ENCODE assay signal across 7 mouse cellular contexts in the genomic region with DNA sequence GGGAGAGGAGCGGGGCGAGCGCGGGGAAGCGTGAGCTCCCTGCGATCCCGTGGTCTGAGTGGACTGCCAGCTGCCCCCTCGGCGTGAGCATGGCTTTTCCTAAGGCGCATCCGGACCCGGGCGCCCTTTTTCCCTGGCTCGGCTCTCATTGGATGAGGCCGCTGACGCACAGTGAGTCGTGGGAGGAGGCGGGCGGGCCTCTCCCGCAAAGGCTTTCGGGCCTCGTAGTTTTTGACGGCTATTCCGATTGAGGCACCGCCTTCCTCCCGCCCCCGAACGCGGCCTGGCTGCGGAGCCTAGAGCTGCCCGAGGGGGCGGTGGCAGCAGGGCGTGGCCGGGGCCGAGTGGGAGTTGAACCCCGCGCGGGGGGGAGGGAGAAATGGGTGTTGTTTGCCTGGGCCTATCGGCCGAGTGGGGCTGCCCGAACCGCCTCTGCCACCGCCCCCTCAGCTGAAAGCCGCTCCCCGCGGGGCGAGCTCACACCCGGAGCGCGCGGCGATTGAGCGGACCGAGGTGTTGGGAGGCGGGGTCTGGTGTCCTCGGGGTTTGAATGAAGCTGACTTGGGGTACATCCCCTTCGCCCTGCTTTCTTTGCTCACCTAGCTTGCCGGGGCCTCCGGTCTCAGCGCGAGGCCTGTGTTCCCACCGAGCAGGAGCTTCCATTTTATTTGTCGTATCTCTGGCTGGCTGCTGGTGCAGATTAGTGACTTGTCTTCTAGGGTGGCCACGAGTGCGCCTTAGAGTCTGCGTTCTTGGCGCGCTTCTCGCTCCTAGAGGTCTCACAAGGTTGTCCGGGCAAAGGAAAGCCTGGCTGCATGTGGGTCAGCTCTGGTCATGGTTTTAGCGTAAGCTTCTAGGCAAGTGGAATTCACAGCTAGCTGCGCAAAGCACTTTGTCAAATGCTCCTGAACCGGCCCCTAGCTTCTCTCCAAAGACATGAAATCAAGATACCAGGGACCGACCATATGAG. TPM values are rescaled to one million over a fixed set of nuclear protein-coding genes. Genes with fewer than 3 reads are reported as not detected.
DNase-seq lines count a peak whose midpoint lies in the region; ATAC-seq and TF ChIP-seq lines count a peak whose summit lies in the region.

No protein-coding gene starts in this region.

- peak; percentile 100 for DNase-seq in adrenal gland, postnatal 10 days
- peak; percentile 99 for DNase-seq in embryonic facial prominence, embryonic 10.5 days (ENCODE audit: low spot score)
- peak; percentile 66 for DNase-seq in gonadal fat pad, adult 2 months (ENCODE audit: low read depth)
- DNase-seq in left cerebral cortex, postnatal 4 days, result peak; percentile 99

- peak overlapping the region; percentile 92 for H3K4me2 ChIP-seq in intestine, postnatal 0 days (replicated peaks; ENCODE audit: low read depth)
- peak overlapping the region; percentile 67 for H3K4me2 ChIP-seq in midbrain, embryonic 12.5 days (replicated peaks)

- ATAC-seq in intestine, postnatal 0 days, result peak; percentile 93
- ATAC-seq in midbrain, embryonic 12.5 days (ENCODE audit: low FRiP score, low read depth), result peak; percentile 89

- H3K36me3 ChIP-seq in embryonic facial prominence, embryonic 10.5 days (replicated peaks), result peaks cover 12% of the 10 kb centered on the region
- H3K36me3 ChIP-seq in intestine, postnatal 0 days (ENCODE audit: control insufficient read depth, insufficient read depth), result no peaks in the 10 kb centered on the region
- peaks cover 8% of the 10 kb centered on the region; the same call in 1 of the 2 replicates for H3K36me3 ChIP-seq in midbrain, embryonic 12.5 days
- no peaks in the 10 kb centered on the region; the same call in 1 of the 2 replicates for H3K36me3 ChIP-seq in small intestine, adult 2 months (ENCODE audit: control insufficient read depth, insufficient read depth, low read length)

- peaks cover 33% of the 10 kb centered on the region for H3K4me1 ChIP-seq in embryonic facial prominence, embryonic 10.5 days
- H3K4me1 ChIP-seq in intestine, postnatal 0 days (replicated peaks; ENCODE audit: control insufficient read depth, insufficient read depth, low read length), result no peaks in the 10 kb centered on the region
- H3K4me1 ChIP-seq in midbrain, embryonic 12.5 days, result peaks cover 21% of the 10 kb centered on the region
- H3K4me1 ChIP-seq in small intestine, adult 2 months (ENCODE audit: control insufficient read depth, insufficient read depth, insufficient read length, low read length), result peaks cover 6% of the 10 kb centered on the region; the same call in 1 of the 2 replicates

- peak overlapping the region; percentile 87 for H3K4me3 ChIP-seq in embryonic facial prominence, embryonic 10.5 days
- H3K4me3 ChIP-seq in intestine, postnatal 0 days (ENCODE audit: low read depth, low read length), result peak overlapping the region; percentile 86
- H3K4me3 ChIP-seq in midbrain, embryonic 12.5 days, result peak overlapping the region; percentile 76
- peak overlapping the region; percentile 81 for H3K4me3 ChIP-seq in small intestine, adult 2 months (ENCODE audit: low read depth, low read length)

- TF ChIP-seq POLR2A in small intestine, adult 2 months (IDR thresholded peaks at IDR 0.05; ENCODE audit: low read depth, low read length), result 0 out of 2 replicates have a peak, but pooled peaks have one; percentile 18

- intact Hi-C loops in left cerebral cortex, postnatal 4 days (cut with DNase I), result loop anchor here (10.0 kb wide), 1 partner anchor 247 kb away; no protein-coding TSS in a partner anchor

- H3K27ac ChIP-seq in embryonic facial prominence, embryonic 10.5 days (replicated peaks), result peak overlapping the region; percentile 95
- peak overlapping the region; percentile 98 for H3K27ac ChIP-seq in intestine, postnatal 0 days (ENCODE audit: low read depth, low read length)
- H3K27ac ChIP-seq in midbrain, embryonic 12.5 days (replicated peaks), result peak overlapping the region; percentile 97
- peak overlapping the region; percentile 92 for H3K27ac ChIP-seq in small intestine, adult 2 months (ENCODE audit: insufficient read depth, low read depth, low read length)

- H3K9ac ChIP-seq in intestine, postnatal 0 days (ENCODE audit: low read depth, low read length), result peak overlapping the region; percentile 81
- peak overlapping the region; percentile 70 for H3K9ac ChIP-seq in midbrain, embryonic 12.5 days (replicated peaks)

- TF ChIP-seq CTCF in intestine, postnatal 0 days (IDR thresholded peaks at IDR 0.05; ENCODE audit: low read depth), result peak; percentile 61
- 0 out of 2 replicates have a peak, but pooled peaks have one; percentile 15 for TF ChIP-seq CTCF in small intestine, adult 2 months (IDR thresholded peaks at IDR 0.05; ENCODE audit: extremely low read depth, insufficient read length, insufficient replicate concordance, low read depth, low read length)

- H3K27me3 ChIP-seq in embryonic facial prominence, embryonic 10.5 days (replicated peaks; ENCODE audit: low read depth, poor library complexity, severe bottlenecking), result no peaks in the 10 kb centered on the region
- H3K27me3 ChIP-seq in intestine, postnatal 0 days (replicated peaks; ENCODE audit: control insufficient read depth, insufficient read depth, low read length), result no peaks in the 10 kb centered on the region
- H3K27me3 ChIP-seq in midbrain, embryonic 12.5 days, result no peaks in the 10 kb centered on the region
- no peaks in the 10 kb centered on the region for H3K27me3 ChIP-seq in small intestine, adult 2 months (ENCODE audit: control insufficient read depth, insufficient read depth, low read length)

- under 1% methylated on average over 74 of the region's 74 CpGs for WGBS in embryonic facial prominence, embryonic 10.5 days
- under 1% methylated on average over 68 of the region's 74 CpGs for WGBS in intestine, postnatal 0 days
- under 1% methylated on average over 62 of the region's 74 CpGs for WGBS in midbrain, embryonic 12.5 days
- WGBS in small intestine, adult 2 months, result under 1% methylated on average over 74 of the region's 74 CpGs

- no peaks in the 10 kb centered on the region for H3K9me3 ChIP-seq in embryonic facial prominence, embryonic 10.5 days
- no peaks in the 10 kb centered on the region for H3K9me3 ChIP-seq in intestine, postnatal 0 days (ENCODE audit: control insufficient read depth)
- no peaks in the 10 kb centered on the region for H3K9me3 ChIP-seq in midbrain, embryonic 12.5 days

RNA-seq across cellular contexts. Expression of a gene that starts 0.9 kb away (rescaled TPM):
- 1 to 10 TPM; 6.5 to 9.6 TPM for total RNA-seq in adrenal gland, postnatal 10 days (2021)
- polyA plus RNA-seq in embryonic facial prominence, embryonic 10.5 days (2016; fragmentation: Nextera tagmentation; extraction: Ambion mirVana), result 11.0 and 11.9 TPM in 2 replicates
- 5.0 and 5.2 TPM in 2 replicates for polyA plus RNA-seq in gonadal fat pad, adult 2 months (2012; rRNA removed)
- 2.0 and 2.2 TPM in 2 replicates for polyA plus RNA-seq in intestine, postnatal 0 days (2015; fragmentation: Nextera tagmentation; extraction: Ambion mirVana)
- total RNA-seq in left cerebral cortex, postnatal 4 days (2021), result 10 to 100 TPM; 39.4 to 41.4 TPM
- 21.4 and 23.9 TPM in 2 replicates for polyA plus RNA-seq in midbrain, embryonic 12.5 days (2016; fragmentation: Nextera tagmentation; extraction: Ambion mirVana)
- 1.6 and 2.1 TPM in 2 replicates for polyA plus RNA-seq in small intestine, adult 2 months (2012; rRNA removed)

Comparison
In these comparisons a context has a peak if more than half of its experiments do, and no peak if none do; other contexts are left out.
1. Peak in every context shown above with its lines: DNase-seq, ATAC-seq, H3K4me3 ChIP-seq and H3K27ac ChIP-seq.